Mouse (Mus musculus) myocyte (in vitro differentiated cells): ENCODE results near the gene Sec14l1.

Source experiments
- E2F4 ChIP-seq: IDR thresholded peaks from one replicate; pipeline ENCODE4 v1.6.1; 2011; ENCODE audit warnings: mild to moderate bottlenecking, control low read depth, moderate library complexity; ENCODE audit not compliant: insufficient read depth
- POLR2A ChIP-seq: IDR thresholded peaks from one replicate; pipeline ENCODE4 v1.6.1; 2011; ENCODE audit warnings: low read depth, mild to moderate bottlenecking, control low read depth, moderate library complexity; ENCODE audit not compliant: insufficient read length
- SRF ChIP-seq: IDR thresholded peaks from one replicate; pipeline ENCODE4 v1.6.1; 2011; ENCODE audit warnings: low read depth; ENCODE audit not compliant: control insufficient read depth, insufficient read length
- TCF12 ChIP-seq: IDR thresholded peaks from one replicate; pipeline ENCODE4 v1.6.1; 2011; ENCODE audit warnings: mild to moderate bottlenecking, control low read depth; ENCODE audit not compliant: poor library complexity, insufficient read depth, severe bottlenecking
- USF1 ChIP-seq: IDR thresholded peaks from one replicate; pipeline ENCODE4 v1.6.1; 2011; ENCODE audit warnings: low read depth, mild to moderate bottlenecking, control low read depth, moderate library complexity

DNA sequence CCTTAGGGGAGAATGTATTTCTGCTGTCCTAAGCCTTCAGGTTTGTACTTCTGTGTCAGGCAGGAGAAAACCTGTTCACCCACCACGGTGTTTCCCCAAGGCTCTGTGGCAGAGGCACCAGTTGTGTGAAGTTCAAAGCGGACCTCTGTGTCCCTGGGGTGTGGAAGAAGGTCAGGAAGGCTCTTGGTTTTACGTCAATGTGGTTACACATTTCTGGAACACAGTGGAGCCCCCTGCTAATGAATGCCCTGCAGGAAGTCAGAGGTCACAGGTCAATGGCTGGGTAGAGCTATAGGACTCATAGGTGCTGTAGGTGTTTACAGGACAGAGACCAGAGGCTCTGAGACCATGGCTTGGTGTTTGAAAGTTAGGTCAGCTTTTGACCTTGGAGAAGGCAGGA lies 9.7 kb upstream of the Sec14l1 start:
- TF ChIP-seq TCF12 (no peak), POLR2A (no peak), E2F4 (no peak), SRF (no peak), USF1 (no peak)
